Mouse (Mus musculus) embryo, embryonic 11 days (tissue): ENCODE data around the gene Srarp.
A peak's percentile ranks its signal among the peaks of the same experiment; 100 is the strongest.

Source experiments
- DNase-seq: peaks from one replicate; pipeline ENCODE4 v3.0.0-alpha.2; 2015

The Srarp gene

DNA sequence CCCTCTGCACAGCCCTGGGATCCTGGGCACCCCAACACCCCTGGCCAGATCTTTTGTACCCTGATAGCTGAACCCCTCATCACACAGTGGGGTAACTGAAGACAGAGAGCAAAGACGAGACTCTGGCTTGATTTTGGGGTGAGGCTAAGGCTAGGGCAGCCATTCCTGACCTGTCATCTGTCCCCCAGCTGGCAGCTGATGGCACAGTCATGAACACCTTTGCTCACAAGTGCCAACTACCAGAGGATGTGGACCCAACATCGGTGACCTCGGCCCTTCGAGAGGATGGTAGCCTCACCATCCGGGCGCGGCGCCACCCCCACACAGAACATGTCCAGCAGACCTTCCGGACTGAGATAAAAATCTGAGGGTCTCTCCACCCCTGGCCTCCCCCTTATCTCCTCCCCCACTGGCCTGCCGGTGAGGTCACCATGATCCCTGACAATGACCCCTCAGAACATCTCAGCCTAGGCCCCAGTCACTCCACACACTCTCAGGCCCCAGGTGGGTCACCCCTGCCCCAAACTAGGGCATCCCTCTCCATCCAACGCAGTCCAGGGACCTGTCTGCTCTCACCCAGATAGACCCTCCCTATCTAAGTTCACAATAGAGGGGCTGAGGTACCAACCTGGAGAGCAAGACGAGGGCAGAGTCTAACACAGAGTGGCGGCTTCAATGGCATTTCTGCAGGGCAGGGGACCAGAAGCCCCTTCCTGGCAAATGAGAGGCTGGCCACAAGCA is 12.0 kb downstream of the Srarp start:
- DNase-seq: no peak

DNA sequence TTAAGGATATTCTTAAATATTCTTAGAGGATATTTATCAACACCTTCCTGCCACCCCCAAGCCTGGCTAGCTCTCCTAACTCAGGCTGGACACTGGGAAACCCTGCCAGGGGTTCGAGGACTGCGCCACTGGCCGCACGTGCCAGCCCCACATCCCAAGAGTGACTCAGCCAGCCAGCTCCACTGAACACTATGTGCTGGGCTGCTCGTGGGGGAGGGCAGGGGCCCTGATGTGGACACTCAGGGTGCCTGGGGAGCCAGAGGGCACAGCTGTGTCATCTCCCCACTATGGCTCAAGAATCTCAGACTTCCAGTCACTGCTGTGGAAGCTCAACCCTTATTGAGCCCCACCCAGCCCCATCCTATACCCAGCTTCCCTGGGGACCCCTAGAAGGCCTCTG is 12.6 kb downstream of the Srarp start:
- DNase-seq: no peak

DNA sequence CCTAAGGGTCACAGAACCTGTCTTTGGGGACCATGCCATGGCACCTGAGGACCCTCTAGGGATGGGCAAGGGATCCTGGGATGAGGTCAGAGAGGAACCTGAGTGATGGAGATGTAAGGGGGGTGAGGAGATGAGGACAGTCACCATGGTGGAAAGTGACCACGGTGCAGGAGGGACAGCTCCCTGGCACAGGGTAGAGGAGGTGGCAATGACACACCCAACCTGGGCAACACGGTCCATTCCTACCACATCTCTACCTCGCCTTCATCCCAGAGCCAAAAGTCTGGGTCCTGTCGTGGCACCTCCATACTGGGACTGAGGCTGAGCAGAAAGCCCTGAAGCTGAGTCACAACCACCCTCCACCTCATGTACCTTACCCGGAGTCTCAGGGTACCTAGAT is 13.1 kb downstream of the Srarp start:
- no peak for DNase-seq

DNA sequence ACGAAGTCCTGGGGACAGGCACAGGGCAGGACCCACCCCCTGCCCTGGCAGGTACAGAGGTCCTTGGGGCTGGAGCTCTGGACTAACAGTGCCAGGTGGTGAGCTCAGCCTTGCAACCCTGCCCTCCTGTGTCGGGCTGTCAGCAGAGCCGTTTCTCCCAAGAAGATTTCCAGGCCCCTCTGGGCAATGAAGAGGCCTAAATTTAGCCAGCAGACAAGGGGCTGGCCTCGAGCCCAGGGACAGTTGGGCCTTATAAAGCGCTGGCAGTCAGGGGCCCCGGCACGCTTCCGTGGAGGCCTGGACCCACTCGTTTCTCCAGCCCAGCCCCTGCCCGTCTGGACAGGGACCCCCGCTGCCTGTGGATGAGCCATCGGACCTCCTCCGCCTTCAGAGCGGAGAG is 14.5 kb downstream of the Srarp start:
- DNase-seq: no peak

DNA sequence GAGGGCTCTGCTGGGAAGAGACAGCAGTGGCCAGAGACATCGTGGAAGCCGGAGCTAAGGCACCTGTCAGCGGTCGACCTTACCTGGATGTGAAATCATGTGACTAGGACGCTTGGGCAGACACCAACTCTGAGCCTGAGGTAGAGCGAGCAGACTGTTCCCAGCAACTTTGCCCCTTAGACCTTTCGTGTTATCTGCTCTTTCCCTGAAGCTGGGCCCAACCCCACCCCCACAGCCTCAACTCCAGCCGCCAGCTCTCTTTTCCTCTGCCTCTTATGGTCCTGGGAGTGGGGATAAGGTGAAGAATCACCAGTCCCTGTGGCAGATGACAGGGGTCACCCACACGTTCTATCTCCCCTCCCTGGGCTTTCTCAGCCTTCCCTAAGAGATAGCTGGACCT is 15.0 kb downstream of the Srarp start:
- no peak for DNase-seq

DNA sequence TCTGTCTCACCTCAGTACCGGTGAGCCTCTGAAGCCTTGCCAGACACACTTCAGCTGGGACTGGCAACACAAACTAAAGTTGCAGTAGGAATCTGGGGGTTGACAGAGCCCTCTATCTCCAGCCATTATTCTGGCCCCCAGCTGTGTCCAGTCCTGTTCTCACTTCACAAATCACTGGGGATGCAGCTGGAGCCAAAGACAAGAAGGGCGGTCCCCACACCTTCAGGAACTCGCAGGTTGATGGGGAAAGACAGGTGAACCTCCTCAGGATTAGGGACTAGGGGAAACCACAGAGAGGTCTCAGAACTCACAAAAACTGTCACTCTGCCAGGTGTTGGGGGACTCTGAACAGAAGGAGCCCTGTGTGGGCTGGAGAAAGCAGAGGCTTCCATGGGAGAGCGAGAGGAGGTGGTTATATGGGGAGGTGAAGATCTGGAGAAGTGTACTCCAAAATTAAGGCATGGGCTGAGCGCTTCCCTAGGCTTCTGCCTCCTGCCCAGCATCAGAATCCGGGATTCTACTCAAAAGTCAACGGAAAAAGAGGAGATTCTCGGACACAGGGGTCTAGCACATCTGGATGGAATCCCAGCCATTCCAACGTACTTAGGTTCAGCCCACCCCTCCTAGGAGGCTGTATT is 15.6 kb downstream of the Srarp start, which contains the start of gene Hspb7:
Gene Hspb7 (plus strand): TSS at position 588 of the 638 bp plus-strand sequence.
- no peak for DNase-seq

DNA sequence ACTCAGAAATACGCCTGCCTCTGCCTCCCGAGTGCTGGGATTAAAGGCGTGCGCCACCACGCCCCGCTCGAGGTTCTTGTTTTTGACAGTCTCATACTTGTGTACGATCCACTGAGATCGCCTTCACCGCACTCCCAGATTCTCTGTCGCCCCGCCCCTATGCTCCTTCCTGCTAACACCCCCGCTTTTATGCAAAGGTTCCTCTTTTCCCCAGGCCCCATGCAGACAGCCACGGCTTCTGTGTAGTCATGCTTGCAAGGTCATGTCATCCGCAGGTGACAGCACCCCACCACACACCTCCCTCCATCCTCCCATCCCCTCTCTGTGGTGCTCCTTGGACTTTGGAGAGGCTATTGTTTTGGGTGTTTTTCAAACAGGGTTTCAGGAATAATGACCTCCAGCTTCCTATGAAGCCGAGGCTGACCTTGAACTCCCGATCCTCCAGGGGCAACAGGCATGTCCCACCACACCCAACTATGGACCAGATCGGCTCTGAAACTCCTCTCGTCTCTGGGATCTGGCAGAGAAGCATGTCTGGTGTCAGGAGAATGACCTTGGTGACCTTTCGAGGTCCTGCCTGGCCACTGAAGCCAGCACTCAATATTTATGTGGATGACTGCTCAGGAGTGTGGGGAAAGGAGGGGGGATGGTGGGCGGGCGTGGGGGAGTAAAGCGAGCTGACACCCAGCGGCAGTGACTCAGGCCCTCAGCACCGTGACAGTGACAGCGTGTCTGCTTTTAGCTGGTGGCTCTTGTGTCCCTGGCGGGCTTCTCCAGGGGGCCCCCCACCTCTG is 16.3 kb downstream of the Srarp start:
- no peak for DNase-seq

DNA sequence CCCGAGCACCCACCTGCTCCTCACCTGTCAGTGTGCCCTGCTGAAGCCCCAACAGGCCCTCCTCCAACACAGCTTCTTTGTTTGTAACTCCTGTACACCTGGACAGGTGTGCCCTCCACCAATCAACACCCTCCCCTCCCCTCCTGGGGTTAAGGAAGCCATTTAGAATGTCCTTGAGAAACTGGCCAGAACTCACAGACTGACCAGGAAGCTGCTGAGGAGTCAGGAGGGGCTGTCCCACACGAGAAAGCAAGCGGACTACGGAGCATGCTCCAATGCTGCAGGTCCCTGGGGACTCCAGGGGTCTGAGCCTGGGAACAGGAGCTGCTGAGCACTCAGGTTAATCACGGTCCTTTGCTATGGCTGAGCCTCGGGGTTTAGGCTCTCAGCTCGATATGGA is 20.0 kb downstream of the Srarp start, which contains the start of gene Clcnkb:
Gene Clcnkb (minus strand): TSS at position 91 of the 400 bp plus-strand sequence.
- no peak for DNase-seq

DNA sequence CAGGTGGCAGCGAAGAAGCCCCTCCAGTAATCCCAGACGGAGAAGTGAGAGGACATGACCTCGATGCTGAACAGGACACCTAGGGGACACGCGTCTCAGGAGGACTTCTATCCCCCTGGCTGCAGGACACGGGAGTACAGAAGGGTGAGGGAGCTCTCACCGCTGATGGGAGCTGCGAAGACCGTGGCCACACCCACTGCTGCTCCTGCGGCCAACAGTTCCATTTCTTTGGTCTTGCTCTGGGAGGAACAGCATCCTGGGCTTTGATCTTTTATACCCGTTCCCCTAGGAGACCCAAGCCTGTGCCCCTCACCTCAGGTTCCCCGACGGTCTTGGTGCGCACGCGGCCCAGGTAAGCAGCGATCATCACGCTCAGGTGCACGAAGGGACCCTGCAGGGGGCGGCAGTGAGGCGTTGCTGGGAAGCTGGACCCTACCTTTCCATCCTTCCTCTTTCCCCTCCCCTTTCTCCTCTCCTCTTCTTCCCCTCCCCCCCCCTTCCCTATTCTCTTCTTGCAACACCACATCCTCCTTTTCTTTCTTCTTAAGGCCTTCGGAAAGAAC is 24.4 kb downstream of the Srarp start:
- DNase-seq: no peak

DNA sequence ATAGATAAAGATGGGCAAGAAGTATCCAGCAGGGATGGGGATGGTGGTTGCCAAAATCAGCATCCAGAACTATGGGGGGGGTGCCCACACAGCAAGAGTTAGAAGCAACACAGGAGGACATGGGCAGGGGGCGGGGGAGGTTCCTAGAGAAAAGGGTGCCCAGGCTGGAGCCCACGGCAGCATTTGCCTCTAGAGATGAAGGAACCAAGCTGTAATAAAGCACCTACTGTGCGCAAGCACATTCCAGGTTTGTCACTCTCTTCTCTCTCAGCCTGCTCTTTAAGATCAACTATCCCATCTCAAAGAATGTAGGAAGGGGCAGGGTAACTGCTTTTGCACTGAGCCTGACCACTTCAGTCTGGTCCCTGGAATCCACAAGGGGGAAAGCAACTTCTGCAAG is 27.3 kb downstream of the Srarp start:
- no peak for DNase-seq

DNA sequence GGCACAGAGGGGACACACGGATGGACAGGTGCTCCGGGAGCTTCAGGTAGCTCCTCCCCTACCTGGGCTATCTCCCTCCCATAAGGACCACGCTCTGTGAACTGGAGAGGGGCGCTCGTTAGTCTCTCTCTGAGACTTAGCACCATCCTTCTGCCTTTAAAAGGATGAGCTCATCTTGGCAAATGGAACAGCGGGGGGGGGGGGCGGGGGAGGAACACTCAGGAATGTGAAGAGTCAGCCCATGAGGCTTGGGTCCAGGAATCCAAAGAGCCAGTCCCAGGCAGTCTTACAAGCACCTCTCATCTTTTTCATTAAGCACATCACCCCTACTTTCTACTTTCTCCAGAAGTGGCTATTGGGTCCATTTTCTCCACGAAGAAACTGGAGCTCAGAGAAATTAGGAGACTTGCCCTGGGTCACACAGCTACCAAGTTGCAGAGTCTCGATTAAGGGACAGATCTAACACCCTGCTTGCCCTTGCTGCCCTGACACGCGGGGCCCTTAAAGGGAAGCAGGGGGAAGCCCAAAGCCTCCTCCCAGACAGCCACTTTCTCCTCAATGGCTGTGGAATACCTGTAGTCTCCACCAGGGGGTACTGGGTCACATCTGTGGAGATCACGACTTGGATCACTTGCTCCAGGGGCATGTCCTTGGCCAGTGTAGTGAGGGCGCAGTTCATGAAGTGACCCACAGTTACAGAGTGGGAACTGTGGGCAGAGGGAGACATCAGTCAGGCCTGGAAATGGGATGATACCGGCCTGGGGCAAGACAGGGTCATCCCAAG is 29.2 kb downstream of the Srarp start:
- DNase-seq: peak; percentile 60

DNA sequence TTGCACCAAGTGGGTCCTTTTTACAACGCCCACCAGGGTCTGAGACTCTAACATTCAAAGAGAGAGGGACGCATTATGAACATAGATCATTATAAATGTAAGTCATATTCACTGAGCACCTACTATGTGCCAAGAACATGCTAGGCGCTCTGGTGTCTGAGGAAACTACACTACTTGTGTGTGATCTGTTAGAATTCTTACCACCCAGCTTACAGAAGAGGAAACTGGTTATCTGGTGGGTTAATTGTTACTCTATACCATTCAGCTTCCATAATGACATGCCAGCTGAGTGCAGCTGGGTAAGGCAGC is 30.6 kb downstream of the Srarp start:
- no peak for DNase-seq

DNA sequence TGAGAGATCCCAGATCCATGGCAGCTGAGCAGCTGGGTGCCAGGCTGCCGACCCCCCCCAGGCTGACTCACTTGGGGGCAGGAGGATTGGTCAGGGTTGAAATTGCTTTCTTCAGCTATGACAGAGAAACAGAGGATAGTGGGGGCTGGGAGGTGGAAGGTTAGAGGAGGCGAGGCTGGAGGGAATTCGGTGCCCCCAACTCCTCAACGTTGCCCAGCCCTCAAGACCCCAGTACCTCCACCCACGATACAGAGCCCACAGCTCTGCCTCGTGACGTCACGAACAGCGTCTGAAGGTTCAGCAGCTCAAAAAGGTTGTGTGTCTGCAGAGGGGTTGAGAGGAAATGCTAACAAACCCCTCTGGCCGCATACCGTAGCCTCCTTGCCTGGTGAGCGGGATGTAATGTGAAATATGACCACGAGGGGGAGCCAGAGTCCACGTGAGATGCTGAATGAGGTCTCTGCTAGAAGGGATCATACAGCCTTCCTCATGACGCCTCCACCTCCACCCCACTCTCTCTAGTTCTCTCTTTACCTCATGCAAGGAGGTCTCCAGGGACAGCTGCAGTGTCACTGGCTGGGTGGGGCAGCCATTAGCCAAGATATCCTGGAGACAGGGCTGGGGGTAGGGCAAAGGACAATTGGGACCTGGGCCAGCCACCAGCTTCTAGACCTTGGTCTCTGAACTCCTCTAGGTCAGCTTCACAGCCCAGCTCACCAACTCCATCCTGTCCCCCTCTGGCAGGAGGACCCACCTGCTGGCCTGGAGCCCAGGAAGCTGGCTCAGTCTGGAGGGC is 31.2 kb downstream of the Srarp start:
- DNase-seq: peak; percentile 81

DNA sequence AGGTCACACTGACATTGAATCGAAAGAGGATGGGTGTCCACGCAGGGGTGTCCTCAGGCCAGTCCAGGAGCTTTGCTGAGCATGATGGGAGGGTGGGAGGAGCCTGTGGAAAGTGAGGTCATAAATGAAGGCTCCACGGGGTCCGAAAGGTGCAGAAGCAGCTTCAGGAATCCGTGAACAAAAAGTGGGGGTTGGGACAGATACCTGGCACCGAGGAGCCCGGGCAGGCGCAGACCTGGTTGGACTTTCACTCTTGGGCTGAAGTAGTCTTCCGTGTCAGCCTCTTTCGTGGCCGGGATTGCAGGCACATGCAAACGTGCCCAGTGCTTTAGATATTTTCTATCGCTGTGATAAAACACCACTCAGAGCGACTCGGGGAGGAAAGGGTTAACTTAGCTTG is 35.7 kb downstream of the Srarp start:
- DNase-seq: no peak

DNA sequence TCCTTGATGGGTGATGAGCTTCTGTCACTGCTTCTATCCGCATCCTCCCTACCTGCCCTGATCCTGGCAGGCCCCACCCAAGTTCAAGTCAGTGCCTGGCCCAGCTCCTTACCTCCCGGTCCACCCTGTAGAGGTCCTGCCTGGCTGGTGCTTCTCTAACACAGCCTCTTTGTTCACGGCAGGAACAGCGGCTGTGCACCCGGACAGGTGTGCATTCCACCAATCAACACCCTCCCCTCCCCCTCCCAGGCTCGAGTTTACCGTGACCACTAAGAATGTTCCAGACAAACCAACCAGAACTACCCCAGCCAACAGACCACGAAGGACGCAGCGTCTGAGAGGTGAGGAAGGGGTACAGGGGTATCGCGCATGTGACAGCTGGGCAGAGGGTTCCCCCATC is 37.4 kb downstream of the Srarp start, which contains the start of gene Clcnka:
Gene Clcnka (minus strand): TSS at position 180 of the 400 bp plus-strand sequence.
- DNase-seq: no peak

DNA sequence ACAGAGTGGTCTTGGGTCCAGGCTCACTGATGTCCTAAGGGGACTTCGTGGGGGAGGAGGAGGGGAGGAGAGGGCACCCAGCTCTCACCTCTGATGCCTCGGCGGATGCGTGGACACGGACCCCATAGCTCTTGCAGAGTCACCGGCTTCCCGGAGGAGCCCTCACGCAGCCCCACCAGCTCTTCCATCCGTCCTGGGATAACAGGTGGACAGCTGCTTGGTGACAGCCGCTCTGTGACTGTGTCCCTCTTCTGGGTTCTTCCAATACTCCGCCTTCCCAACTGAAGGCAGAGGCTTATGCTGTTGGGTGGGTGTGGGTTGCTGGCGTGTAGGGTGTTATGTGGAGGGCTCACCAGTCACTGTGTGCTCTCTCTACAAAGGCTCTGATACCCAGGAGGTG is 38.0 kb downstream of the Srarp start:
- DNase-seq: no peak

DNA sequence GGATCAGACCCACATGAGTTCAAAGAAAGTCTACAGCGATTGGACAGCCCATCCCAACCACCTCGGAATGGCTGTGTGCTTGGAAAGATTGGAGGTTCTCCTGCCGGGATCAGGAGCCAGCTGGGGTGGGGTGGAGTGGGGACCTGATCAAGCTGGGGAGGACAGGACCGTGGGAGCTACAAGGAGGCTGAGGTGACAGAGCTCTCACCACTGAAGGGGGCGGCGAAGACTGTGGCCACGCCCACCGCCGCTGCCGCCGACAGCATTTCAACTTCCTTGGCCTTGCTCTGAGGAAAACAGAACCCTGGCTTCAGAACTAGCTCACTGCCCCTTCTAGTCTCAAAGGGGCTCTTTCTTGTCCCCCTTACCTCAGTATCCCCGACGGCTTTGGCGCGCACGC is 41.2 kb downstream of the Srarp start:
- DNase-seq: peak; percentile 42

DNA sequence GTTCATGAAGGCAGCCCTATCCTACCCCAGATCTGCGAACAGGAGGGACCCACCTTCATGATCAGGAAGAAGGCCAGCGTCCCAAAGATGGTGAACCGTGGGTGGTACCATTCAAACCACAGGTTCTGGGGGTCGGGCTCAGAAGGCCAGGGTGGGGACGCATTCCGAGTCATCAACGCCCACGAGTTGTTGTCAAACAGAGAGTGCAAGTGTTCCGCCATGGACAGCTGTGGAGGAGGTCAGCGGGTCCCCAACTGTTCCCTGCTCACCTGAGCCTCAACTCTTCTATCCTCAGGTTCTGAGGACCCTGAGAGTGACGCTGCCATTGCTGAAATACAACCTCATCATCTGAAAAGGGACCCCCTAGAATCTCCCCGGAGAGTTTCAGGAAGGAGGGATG is 44.6 kb downstream of the Srarp start:
- no peak for DNase-seq

DNA sequence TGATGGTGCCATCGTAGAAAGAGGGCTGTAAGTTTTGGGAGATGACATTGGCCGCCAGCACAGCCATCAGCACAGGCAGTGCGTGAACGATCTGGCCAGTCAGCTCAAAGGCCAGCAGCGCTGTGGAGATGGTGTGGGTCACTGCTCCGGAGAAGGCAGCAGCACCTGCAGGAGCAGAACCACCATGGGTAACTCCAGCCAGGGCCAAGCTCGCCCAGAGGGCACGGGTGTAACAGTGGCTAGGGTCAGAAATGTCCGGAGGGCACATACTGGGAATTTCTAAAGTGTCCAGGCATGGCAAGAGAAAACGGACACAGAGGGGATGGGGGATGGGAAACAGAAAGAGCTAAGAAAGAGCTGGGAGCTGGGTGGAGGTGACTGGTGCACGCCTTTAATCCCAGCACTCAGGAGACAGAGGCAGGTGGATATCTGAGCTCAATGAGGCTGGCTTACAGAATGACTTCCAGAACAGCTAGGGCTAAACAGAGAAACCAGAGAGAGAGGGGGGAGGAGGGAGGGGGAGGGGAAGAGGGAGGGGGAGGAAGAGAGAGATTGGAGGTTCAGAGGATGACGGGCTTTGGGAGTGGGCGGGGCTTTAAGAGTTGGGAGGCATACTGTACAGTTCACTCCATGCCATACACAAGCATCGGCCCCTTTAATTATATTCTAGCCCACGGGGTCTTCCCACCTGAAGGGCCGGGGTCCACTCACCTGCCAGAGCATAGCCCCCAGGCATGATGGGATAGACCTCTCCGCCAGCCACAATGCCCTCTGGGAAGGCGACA is 46.3 kb downstream of the Srarp start:
- DNase-seq: no peak

DNA sequence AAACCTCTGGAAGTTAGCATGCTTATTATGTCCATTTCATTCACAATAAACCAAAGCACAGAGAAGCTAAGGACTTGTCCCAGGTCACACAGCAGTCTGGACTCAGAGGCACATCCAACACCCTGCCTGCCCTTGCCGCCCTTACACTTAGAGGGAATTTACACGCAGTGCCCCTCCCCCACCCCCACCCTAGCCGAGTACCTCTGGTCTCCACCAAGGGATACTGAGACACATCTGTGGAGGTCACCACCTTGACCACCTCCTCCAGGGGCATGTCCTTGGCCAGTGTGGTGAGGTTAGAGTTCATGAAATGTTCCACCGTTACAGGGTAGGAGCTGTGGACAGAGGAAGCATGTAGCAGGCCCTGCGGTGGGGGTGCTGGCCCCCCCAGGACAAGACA is 48.0 kb downstream of the Srarp start:
- no peak for DNase-seq
